Mouse (Mus musculus) hindbrain, embryonic 15.5 days (tissue): ENCODE data around the gene Prrc2c. TPM values are rescaled to one million over a fixed set of nuclear protein-coding genes. Genes with fewer than 3 reads are reported as not detected.
"Not testable (repeated sequence)": the region's sequence is repeated elsewhere in the genome, so short reads cannot be mapped to it uniquely, and the experiment has no call there.

ENCODE experiments used
- ATAC-seq: fragments of 200-750 bp; cut with Nextera tagmentation; 2 replicates; pipeline ENCODE4 v1.8.0; 2017; ENCODE audit warnings: low read depth, moderate number of reproducible peaks, moderate TSS enrichment; ENCODE audit not compliant: low FRiP score
- H3K27ac ChIP-seq: fragments of 300-500 bp; sonication (generic); replicated peaks from 2 replicates; pipeline ENCODE4 v1.5.1; 2015; ENCODE audit warnings: mild to moderate bottlenecking, inconsistent platforms
- H3K27me3 ChIP-seq: fragments of 300-500 bp; sonication (generic); 2 replicates; pipeline ENCODE4 v1.6.1; 2015; ENCODE audit warnings: control low read depth, inconsistent platforms
- H3K36me3 ChIP-seq: fragments of 300-500 bp; sonication (generic); 2 replicates; pipeline ENCODE4 v1.6.1; 2015; ENCODE audit warnings: control low read depth, inconsistent platforms
- H3K4me1 ChIP-seq: fragments of 300-500 bp; sonication (generic); replicated peaks from 2 replicates; pipeline ENCODE4 v1.6.1; 2015; ENCODE audit warnings: control low read depth, inconsistent platforms
- H3K4me2 ChIP-seq: fragments of 300-500 bp; sonication (generic); 2 replicates; pipeline ENCODE4 v1.6.1; 2015; ENCODE audit warnings: moderate library complexity, mild to moderate bottlenecking, inconsistent platforms
- H3K4me3 ChIP-seq: fragments of 300-500 bp; sonication (generic); 2 replicates; pipeline ENCODE4 v1.5.1; 2015; ENCODE audit warnings: mild to moderate bottlenecking, inconsistent platforms
- H3K9ac ChIP-seq: fragments of 300-500 bp; sonication (generic); 2 replicates; pipeline ENCODE4 v1.6.1; 2015; ENCODE audit warnings: inconsistent platforms
- H3K9me3 ChIP-seq: fragments of 300-500 bp; sonication (generic); 2 replicates; pipeline ENCODE4 v1.6.1; 2016; ENCODE audit warnings: control low read depth, inconsistent platforms
- WGBS: fragments of 180-500 bp; shearing (Covaris S2); methylation state at CpG from one replicate; pipeline ENCODE4 v1.1.7; 2015; 5-methylcytosine and 5-hydroxymethylcytosine counted together
- polyA plus RNA-seq: library from polyadenylated mRNA; unstranded; fragments of >200 nt; fragmentation: Nextera tagmentation; extraction: Ambion mirVana; gene quantifications from 2 replicates; pipeline ENCODE4 v1.2.1, GENCODE M21; 2015

Gene Prrc2c
- 130 and 138 TPM in 2 replicates for polyA plus RNA-seq

DNA sequence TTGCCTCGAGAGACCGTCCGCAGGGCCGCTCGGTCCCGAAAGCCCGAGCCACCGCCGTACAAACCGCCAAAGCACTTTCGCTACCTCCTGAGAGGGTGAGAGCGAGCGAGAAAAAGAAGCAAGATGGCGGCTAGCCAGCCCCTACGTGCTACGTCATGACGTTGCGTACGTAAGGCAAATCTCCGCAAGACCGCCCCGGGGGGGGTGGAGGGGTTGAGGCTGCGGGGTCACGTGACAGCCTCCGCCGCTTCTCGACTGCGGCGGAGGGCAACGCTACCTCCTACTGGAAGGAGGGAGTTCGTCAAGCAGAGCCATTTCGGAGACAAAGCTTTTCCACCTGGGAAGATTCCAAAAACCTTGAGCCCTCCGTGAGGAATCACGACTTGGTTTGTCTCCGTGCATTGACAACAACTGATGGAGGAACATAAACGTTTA is at the start of gene Prrc2c:
Gene Prrc2c, minus strand, starts transcription at position 156 of the 435 bp plus-strand sequence.
- H3K4me1 ChIP-seq = peaks cover 28% of the 10 kb centered on the region
- H3K9ac ChIP-seq = peak within 1 kb of the TSS; percentile 93
- H3K4me3 ChIP-seq = peak within 1 kb of the TSS; percentile 86
- H3K27me3 ChIP-seq = no peaks in the 10 kb centered on the region
- ATAC-seq = peak; percentile 98
- WGBS = under 1% methylated on average over 36 of the region's 36 CpGs
- H3K9me3 ChIP-seq = no peaks in the 10 kb centered on the region
- no peaks in the 10 kb centered on the region for H3K36me3 ChIP-seq
- peak within 1 kb of the TSS; percentile 97 for H3K27ac ChIP-seq
- H3K4me2 ChIP-seq = peak within 1 kb of the TSS; percentile 64

DNA sequence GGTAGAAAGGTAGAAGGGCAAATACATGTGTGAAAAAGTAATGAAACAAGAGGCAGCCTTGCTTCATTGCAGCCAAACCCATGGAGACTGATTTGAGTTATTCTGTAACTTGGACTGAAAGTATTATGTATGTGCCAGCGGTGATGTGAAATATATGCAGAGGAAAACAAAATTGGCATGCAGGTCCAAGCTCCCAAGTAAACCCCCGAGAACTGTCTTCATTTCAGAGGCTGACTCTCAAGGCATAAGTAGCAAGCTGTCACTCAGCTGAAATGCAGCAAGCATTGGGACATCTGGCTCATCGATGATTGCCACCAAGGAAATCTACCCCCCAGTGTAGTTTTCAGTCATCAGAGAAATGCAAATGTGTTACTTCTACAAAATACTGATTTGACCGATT is 44.9 kb upstream of the Prrc2c start:
- no peak overlapping the region for H3K4me3 ChIP-seq
- no peak overlapping the region for H3K27ac ChIP-seq
- no peaks in the 10 kb centered on the region for H3K4me1 ChIP-seq
- H3K27me3 ChIP-seq = no peaks in the 10 kb centered on the region
- 70% methylated on average over 4 of the region's 4 CpGs for WGBS
- no peak for ATAC-seq
- no peak overlapping the region for H3K4me2 ChIP-seq
- no peak overlapping the region for H3K9ac ChIP-seq
- H3K36me3 ChIP-seq = no peaks in the 10 kb centered on the region
- no peaks in the 10 kb centered on the region for H3K9me3 ChIP-seq

GRCm38 (mm10) chr1:162783669-162784248 is 43.4 kb upstream of the Prrc2c start:
- Histone ChIP-seq H3K9ac (no peak overlapping the region), H3K27ac (no peak overlapping the region), H3K4me1 (no peaks in the 10 kb centered on the region), H3K9me3 (no peaks in the 10 kb centered on the region), H3K27me3 (no peaks in the 10 kb centered on the region), H3K4me2 (no peak overlapping the region), H3K36me3 (no peaks in the 10 kb centered on the region), H3K4me3 (no peak overlapping the region)
- no peak for ATAC-seq
- WGBS = 81% methylated on average over 7 of the region's 7 CpGs

DNA sequence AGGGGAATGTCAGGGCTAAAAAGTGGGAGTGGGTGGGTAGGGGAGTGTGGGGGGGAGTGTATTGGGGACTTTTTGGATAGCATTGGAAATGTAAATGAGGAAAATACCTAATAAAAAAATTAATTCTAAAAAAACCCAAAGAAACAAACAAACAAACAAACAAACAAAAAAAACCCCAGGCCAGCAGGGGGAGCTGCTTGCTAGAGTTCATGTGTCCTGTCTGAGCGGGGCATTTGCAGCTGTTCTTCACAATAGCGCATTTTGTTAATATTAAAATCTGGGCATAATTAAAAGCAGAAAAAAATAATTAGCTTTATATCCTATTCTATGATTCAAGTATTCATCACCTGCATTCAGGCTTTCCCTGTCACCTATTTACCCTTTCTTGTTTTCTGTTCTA is 40.7 kb upstream of the Prrc2c start:
- not testable (repeated sequence) for H3K4me1 ChIP-seq, H3K27ac ChIP-seq, H3K9ac ChIP-seq, H3K4me2 ChIP-seq, H3K36me3 ChIP-seq, H3K27me3 ChIP-seq, H3K4me3 ChIP-seq, ATAC-seq, H3K9me3 ChIP-seq
- 86% methylated on average over 2 of the region's 2 CpGs for WGBS

GRCm38 (mm10) chr1:162777943-162778538 is 37.7 kb upstream of the Prrc2c start:
- Histone ChIP-seq H3K4me3 (no peak overlapping the region), H3K4me2 (no peak overlapping the region), H3K4me1 (no peaks in the 10 kb centered on the region), H3K36me3 (no peaks in the 10 kb centered on the region), H3K27ac (no peak overlapping the region), H3K9ac (no peak overlapping the region), H3K9me3 (no peaks in the 10 kb centered on the region), H3K27me3 (no peaks in the 10 kb centered on the region)
- no peak for ATAC-seq
- WGBS = 95% methylated on average over 5 of the region's 5 CpGs

DNA sequence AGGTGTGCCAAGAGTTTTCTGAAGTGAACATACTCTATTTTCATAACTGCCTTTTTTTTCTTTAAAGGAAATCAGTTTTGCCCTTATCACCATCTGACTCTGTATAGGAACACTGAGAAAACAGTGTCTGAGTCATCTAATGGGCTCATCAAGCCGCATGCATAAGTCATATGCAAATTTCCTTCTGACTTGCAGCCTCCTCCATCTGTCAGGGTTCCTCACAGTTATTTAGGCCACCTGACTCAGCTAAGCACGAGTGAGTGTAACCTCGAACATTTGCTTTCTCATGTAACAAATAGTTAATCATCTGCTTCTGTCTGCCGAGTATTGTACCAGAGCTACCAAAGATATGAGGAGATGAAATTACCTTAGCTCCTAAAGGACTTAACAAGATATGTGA is 33.3 kb upstream of the Prrc2c start:
- H3K4me3 ChIP-seq = no peak overlapping the region
- ATAC-seq = no peak
- H3K27ac ChIP-seq = no peak overlapping the region
- H3K9ac ChIP-seq = no peak overlapping the region
- H3K4me1 ChIP-seq = no peaks in the 10 kb centered on the region
- H3K36me3 ChIP-seq = no peaks in the 10 kb centered on the region
- WGBS = 52% methylated on average over 4 of the region's 4 CpGs
- no peaks in the 10 kb centered on the region for H3K9me3 ChIP-seq
- no peaks in the 10 kb centered on the region for H3K27me3 ChIP-seq
- H3K4me2 ChIP-seq = no peak overlapping the region

DNA sequence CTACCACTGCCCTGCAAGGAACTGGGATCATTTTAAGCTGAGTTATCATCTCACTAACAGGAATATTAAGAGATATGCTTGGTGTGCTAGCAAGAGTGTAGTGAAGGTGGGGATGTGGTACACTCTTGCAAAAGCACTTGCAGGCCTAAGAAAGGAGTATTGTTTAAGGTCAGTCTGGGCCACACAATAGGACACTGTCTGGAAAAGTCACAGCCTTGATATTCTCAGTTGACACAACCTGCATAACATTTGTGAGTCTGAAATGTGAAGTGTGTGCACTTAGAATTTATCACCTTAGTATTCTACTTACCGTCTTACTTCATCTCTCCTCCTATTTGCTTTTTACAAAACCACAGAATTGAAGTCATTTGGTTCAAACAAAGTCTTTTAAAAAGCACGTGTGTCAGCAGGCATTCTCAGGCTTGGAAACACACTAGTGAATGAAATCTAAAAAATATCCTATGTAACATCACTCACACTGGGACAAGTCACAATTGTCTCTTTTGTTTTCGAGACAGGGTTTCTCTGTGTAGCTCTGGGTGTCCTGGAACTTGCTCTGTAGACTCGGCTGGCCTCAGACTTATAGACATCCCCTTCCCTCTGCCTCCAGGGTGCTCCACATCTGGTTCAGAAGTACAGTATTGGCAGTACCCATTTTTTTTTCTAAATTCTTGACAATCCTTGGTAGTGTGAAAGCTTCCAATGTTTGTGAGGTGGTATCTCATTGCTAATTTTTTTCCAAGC is 31.4 kb upstream of the Prrc2c start:
- no peaks in the 10 kb centered on the region for H3K9me3 ChIP-seq
- 43% methylated on average over 4 of the region's 4 CpGs for WGBS
- no peak overlapping the region for H3K4me2 ChIP-seq
- no peak overlapping the region for H3K9ac ChIP-seq
- H3K4me1 ChIP-seq = no peaks in the 10 kb centered on the region
- no peaks in the 10 kb centered on the region for H3K36me3 ChIP-seq
- no peak overlapping the region for H3K27ac ChIP-seq
- H3K4me3 ChIP-seq = no peak overlapping the region
- no peak for ATAC-seq
- H3K27me3 ChIP-seq = no peaks in the 10 kb centered on the region

GRCm38 (mm10) chr1:162752009-162752408 is 11.7 kb upstream of the Prrc2c start:
- Histone ChIP-seq H3K4me3 (no peak overlapping the region), H3K36me3 (no peaks in the 10 kb centered on the region), H3K4me1 (no peaks in the 10 kb centered on the region), H3K9me3 (no peaks in the 10 kb centered on the region), H3K27ac (no peak overlapping the region), H3K4me2 (no peak overlapping the region), H3K9ac (no peak overlapping the region), H3K27me3 (no peaks in the 10 kb centered on the region)
- WGBS = 92% methylated on average over 6 of the region's 6 CpGs
- ATAC-seq = no peak

DNA sequence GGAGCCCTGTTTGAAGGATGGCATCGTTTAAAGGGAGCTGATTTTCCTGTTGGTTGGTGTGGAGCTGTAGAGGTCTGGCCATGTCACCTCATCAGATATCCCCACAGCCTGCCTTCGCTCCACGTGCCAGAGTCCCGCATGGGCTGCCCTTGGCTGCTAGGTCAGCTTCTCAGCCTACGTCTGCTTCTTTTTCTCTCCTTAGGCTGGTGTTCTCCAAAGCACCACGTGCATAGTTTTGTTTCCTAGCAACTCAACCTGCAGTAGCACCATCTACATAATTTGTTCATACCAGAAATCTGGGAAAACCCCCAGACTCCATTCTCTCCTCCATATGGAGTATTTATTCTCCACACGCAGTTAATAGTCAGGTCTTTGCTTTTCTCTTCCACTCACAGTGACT is 9.3 kb upstream of the Prrc2c start:
- Histone ChIP-seq H3K4me1 (no peaks in the 10 kb centered on the region), H3K36me3 (no peaks in the 10 kb centered on the region), H3K27me3 (no peaks in the 10 kb centered on the region), H3K27ac (no peak overlapping the region), H3K9me3 (no peaks in the 10 kb centered on the region), H3K9ac (no peak overlapping the region), H3K4me3 (no peak overlapping the region), H3K4me2 (no peak overlapping the region)
- no peak for ATAC-seq
- WGBS = 58% methylated on average over 7 of the region's 7 CpGs

DNA sequence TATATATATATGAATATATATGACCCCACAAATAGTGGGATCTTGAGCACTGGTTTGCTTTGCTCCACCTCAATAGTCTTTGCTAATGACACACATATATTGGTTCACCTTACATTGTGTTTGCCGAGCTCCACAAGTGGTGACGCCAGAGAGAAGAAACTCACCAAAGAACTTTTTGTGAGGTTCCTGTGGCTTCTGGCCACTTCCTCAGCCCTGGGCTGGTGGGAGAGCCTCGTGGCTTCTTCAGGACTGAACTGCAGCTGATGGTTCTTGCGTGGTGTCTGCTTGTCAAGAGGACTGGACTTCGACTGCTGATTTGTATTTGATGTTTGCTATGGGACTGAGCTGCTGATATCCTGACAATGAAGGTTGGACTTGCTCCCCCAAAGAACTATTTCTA is 8.4 kb upstream of the Prrc2c start:
- no peaks in the 10 kb centered on the region for H3K9me3 ChIP-seq
- H3K27ac ChIP-seq = no peak overlapping the region
- H3K27me3 ChIP-seq = no peaks in the 10 kb centered on the region
- no peak overlapping the region for H3K4me2 ChIP-seq
- H3K4me1 ChIP-seq = no peaks in the 10 kb centered on the region
- H3K9ac ChIP-seq = no peak overlapping the region
- H3K36me3 ChIP-seq = no peaks in the 10 kb centered on the region
- WGBS = 91% methylated on average over 5 of the region's 5 CpGs
- ATAC-seq = no peak
- no peak overlapping the region for H3K4me3 ChIP-seq

DNA sequence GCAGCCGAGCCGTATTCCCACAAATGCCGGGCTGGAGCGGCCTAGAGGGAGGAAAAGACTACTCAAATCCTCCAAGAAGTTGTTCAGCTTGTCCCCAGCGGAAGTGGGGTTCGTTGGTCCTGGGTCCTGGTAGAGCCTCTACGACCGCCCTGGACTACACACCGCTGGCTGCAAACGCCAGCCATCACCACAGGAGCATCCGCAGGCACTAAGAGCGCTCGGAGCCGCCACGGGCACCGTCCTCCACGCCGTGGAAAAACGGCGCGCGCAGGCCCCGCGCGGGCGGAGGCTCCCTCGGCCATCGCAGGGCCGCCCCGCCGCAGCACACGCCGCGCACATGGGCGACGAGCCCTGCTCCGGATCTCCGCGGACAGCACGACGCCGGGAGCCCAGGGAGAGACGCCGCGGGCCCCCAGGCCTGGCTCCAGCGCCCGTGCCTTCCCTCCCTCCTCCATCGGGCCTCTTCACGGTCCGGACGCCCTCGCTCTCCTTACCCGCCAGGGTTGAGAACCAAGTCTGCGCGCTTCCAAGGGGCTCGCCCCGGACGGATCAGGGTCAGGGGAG is 443 bp downstream of the Prrc2c start:
- no peaks in the 10 kb centered on the region for H3K9me3 ChIP-seq
- no peaks in the 10 kb centered on the region for H3K36me3 ChIP-seq
- WGBS = 0% methylated on average over 58 of the region's 58 CpGs
- H3K27ac ChIP-seq = peak overlapping the region; percentile 97
- peak overlapping the region; percentile 86 for H3K4me3 ChIP-seq
- H3K9ac ChIP-seq = peak overlapping the region; percentile 93
- H3K4me2 ChIP-seq = peak overlapping the region; percentile 64
- peak; percentile 93 for ATAC-seq
- peaks cover 28% of the 10 kb centered on the region for H3K4me1 ChIP-seq
- no peaks in the 10 kb centered on the region for H3K27me3 ChIP-seq

GRCm38 (mm10) chr1:162739406-162739805 is 950 bp downstream of the Prrc2c start:
- ATAC-seq = no peak
- Histone ChIP-seq H3K36me3 (no peaks in the 10 kb centered on the region), H3K9ac (peak overlapping the region; percentile 93), H3K9me3 (no peaks in the 10 kb centered on the region), H3K4me3 (peak overlapping the region; percentile 86), H3K4me1 (peaks cover 28% of the 10 kb centered on the region), H3K27me3 (no peaks in the 10 kb centered on the region), H3K27ac (peak overlapping the region; percentile 97), H3K4me2 (peak overlapping the region; percentile 64)
- WGBS = 0% methylated on average over 10 of the region's 10 CpGs
